25 mouse cellular contexts compared by ENCODE assay signal in genomic region chr7:79602006-79602405, GRCm38 (mm10). TPM values are rescaled to one million over a fixed set of nuclear protein-coding genes. Genes with fewer than 3 reads are reported as not detected.
DNase-seq lines count a peak whose midpoint lies in the region; ATAC-seq and TF ChIP-seq lines count a peak whose summit lies in the region.
"Had no signal": no experiment of that assay in that cellular context is flagged by ENCODE, and none has a peak within 500 bp of the region (broad histone marks: within the 10 kb centered on the region; RNA-seq: fewer than 3 reads in every experiment).

No protein-coding gene starts in this region.

- H3K36me3 ChIP-seq in midbrain, embryonic 11.5 days (ENCODE audit: control insufficient read depth, insufficient read depth, low read length) = no peaks in the 10 kb centered on the region
- H3K36me3 ChIP-seq in midbrain, embryonic 10.5 days = no peaks in the 10 kb centered on the region
- H3K36me3 ChIP-seq in hindbrain, embryonic 12.5 days = no peaks in the 10 kb centered on the region
- H3K36me3 ChIP-seq in heart, embryonic 12.5 days = no peaks in the 10 kb centered on the region
- H3K36me3 ChIP-seq: embryonic facial prominence, embryonic 10.5 days; embryonic facial prominence, embryonic 12.5 days; forebrain, embryonic 15.5 days had no signal

- no peak overlapping the region for H3K27ac ChIP-seq in midbrain, embryonic 11.5 days (ENCODE audit: low read depth, low read length)
- H3K27ac ChIP-seq in midbrain, embryonic 10.5 days (replicated peaks) = no peak overlapping the region
- H3K27ac ChIP-seq in bone marrow, adult 2 months (ENCODE audit: control insufficient read depth, insufficient read depth, low read depth, low read length, poor library complexity) = peak overlapping the region; percentile 27
- no peak overlapping the region for H3K27ac ChIP-seq in hindbrain, embryonic 12.5 days
- no peak overlapping the region for H3K27ac ChIP-seq in heart, embryonic 12.5 days (ENCODE audit: poor library complexity, severe bottlenecking)
- H3K27ac ChIP-seq: embryonic facial prominence, embryonic 10.5 days; embryonic facial prominence, embryonic 12.5 days; forebrain, embryonic 13.5 days; forebrain, embryonic 15.5 days had no signal

- TF ChIP-seq POLR2A in bone marrow, adult 2 months (IDR thresholded peaks at IDR 0.05; ENCODE audit: borderline replicate concordance, control insufficient read depth, low read depth, low read length) = no peak

- intact Hi-C loops in left cerebral cortex, postnatal 36 days (cut with DNase I) = no loop called here

- DNase-seq in midbrain, embryonic 11.5 days (ENCODE audit: low spot score, missing footprints) = peak; percentile 78
- no peak for DNase-seq in midbrain, embryonic 10.5 days (ENCODE audit: low spot score)
- DNase-seq in left cerebral cortex, postnatal 36 days (ENCODE audit: low spot score in 2 of 2) = no peak
- DNase-seq: adrenal gland, adult 8-10 months; adrenal gland, postnatal 14 days; adrenal gland, postnatal 36 days; cerebellum, adult 11 months; cerebellum, adult 18-20 months; cerebellum, adult 8-10 months; cerebellum, adult 9-11 months; cerebellum, postnatal 14 days; cerebellum, postnatal 36 days; forebrain, postnatal 0 days had no signal

- H3K4me1 ChIP-seq in midbrain, embryonic 11.5 days (ENCODE audit: control insufficient read depth, insufficient read depth, low read length) = no peaks in the 10 kb centered on the region
- peaks cover 8% of the 10 kb centered on the region for H3K4me1 ChIP-seq in midbrain, embryonic 10.5 days
- H3K4me1 ChIP-seq in bone marrow, adult 2 months (ENCODE audit: control insufficient read depth, insufficient read depth, low read length) = no peaks in the 10 kb centered on the region; the same call in 1 of the 2 replicates
- peaks cover 6% of the 10 kb centered on the region; the same call in 1 of the 2 replicates for H3K4me1 ChIP-seq in hindbrain, embryonic 12.5 days
- no peaks in the 10 kb centered on the region for H3K4me1 ChIP-seq in heart, embryonic 12.5 days (replicated peaks)
- H3K4me1 ChIP-seq: embryonic facial prominence, embryonic 12.5 days had no signal

- no peaks in the 10 kb centered on the region for H3K9me3 ChIP-seq in midbrain, embryonic 11.5 days (ENCODE audit: control insufficient read depth, low read length)
- no peaks in the 10 kb centered on the region for H3K9me3 ChIP-seq in midbrain, embryonic 10.5 days (replicated peaks)
- no peaks in the 10 kb centered on the region for H3K9me3 ChIP-seq in hindbrain, embryonic 12.5 days (replicated peaks)
- no peaks in the 10 kb centered on the region for H3K9me3 ChIP-seq in heart, embryonic 12.5 days (replicated peaks)
- H3K9me3 ChIP-seq: embryonic facial prominence, embryonic 10.5 days; embryonic facial prominence, embryonic 12.5 days; forebrain, embryonic 13.5 days; forebrain, embryonic 15.5 days had no signal

- no peak overlapping the region for H3K9ac ChIP-seq in midbrain, embryonic 11.5 days (ENCODE audit: low read length)
- H3K9ac ChIP-seq in hindbrain, embryonic 12.5 days = no peak overlapping the region
- no peak overlapping the region for H3K9ac ChIP-seq in heart, embryonic 12.5 days
- H3K9ac ChIP-seq: embryonic facial prominence, embryonic 12.5 days; forebrain, embryonic 13.5 days; forebrain, embryonic 15.5 days; forebrain, postnatal 0 days had no signal

- no peak overlapping the region for H3K4me2 ChIP-seq in midbrain, embryonic 11.5 days
- no peak overlapping the region for H3K4me2 ChIP-seq in hindbrain, embryonic 12.5 days (replicated peaks)
- H3K4me2 ChIP-seq in heart, embryonic 12.5 days = no peak overlapping the region
- H3K4me2 ChIP-seq: embryonic facial prominence, embryonic 12.5 days; forebrain, embryonic 13.5 days; forebrain, embryonic 15.5 days had no signal

- TF ChIP-seq CTCF in bone marrow, adult 2 months (IDR thresholded peaks at IDR 0.05; ENCODE audit: control insufficient read depth, insufficient read depth, low read length) = no peak

- 71% methylated on average over 8 of the region's 8 CpGs for WGBS in midbrain, embryonic 11.5 days
- 72% methylated on average over 8 of the region's 8 CpGs for WGBS in midbrain, embryonic 10.5 days
- WGBS in bone marrow, adult 2 months = 14% methylated on average over 8 of the region's 8 CpGs
- 72% methylated on average over 8 of the region's 8 CpGs for WGBS in hindbrain, embryonic 12.5 days
- WGBS in heart, embryonic 12.5 days = 49% methylated on average over 8 of the region's 8 CpGs

- H3K4me3 ChIP-seq in midbrain, embryonic 11.5 days (ENCODE audit: low read depth, low read length) = no peak overlapping the region
- H3K4me3 ChIP-seq in midbrain, embryonic 10.5 days = no peak overlapping the region
- H3K4me3 ChIP-seq in bone marrow, adult 2 months (replicated peaks; ENCODE audit: control insufficient read depth, low read depth, low read length) = no peak overlapping the region
- H3K4me3 ChIP-seq in hindbrain, embryonic 12.5 days = no peak overlapping the region
- no peak overlapping the region for H3K4me3 ChIP-seq in heart, embryonic 12.5 days
- H3K4me3 ChIP-seq: embryonic facial prominence, embryonic 10.5 days; embryonic facial prominence, embryonic 12.5 days; forebrain, embryonic 13.5 days; forebrain, embryonic 15.5 days had no signal

- no peak for ATAC-seq in midbrain, embryonic 11.5 days (ENCODE audit: low FRiP score)
- peak; percentile 87 for ATAC-seq in granulocyte monocyte progenitor cell, adult 5-6 weeks (replicated peaks; ENCODE audit: poor library complexity, severe bottlenecking)
- peak; percentile 81 for ATAC-seq in megakaryocyte progenitor cell, adult 5-6 weeks (replicated peaks; ENCODE audit: poor library complexity)
- no peak for ATAC-seq in hindbrain, embryonic 12.5 days (ENCODE audit: low FRiP score)
- ATAC-seq in heart, embryonic 12.5 days (ENCODE audit: insufficient number of reproducible peaks, low FRiP score) = no peak
- ATAC-seq: forebrain, embryonic 13.5 days; forebrain, embryonic 15.5 days; forebrain, postnatal 0 days; Patski had no signal

- peaks cover 6% of the 10 kb centered on the region for H3K27me3 ChIP-seq in midbrain, embryonic 11.5 days (ENCODE audit: control insufficient read depth, insufficient read depth, low read length)
- H3K27me3 ChIP-seq in midbrain, embryonic 10.5 days (ENCODE audit: low read depth, poor library complexity, severe bottlenecking) = peaks cover 99% of the 10 kb centered on the region
- peaks cover 81% of the 10 kb centered on the region for H3K27me3 ChIP-seq in hindbrain, embryonic 12.5 days
- peaks cover 98% of the 10 kb centered on the region for H3K27me3 ChIP-seq in heart, embryonic 12.5 days (replicated peaks)
- H3K27me3 ChIP-seq: forebrain, embryonic 13.5 days; forebrain, embryonic 15.5 days had no signal

RNA-seq across cellular contexts. Expression of gene Rhcg, which starts 15.5 kb away (rescaled TPM):
- 0.41 and 0.75 TPM in 2 replicates for polyA plus RNA-seq in midbrain, embryonic 11.5 days (2014; fragmentation: Nextera tagmentation; extraction: Ambion mirVana)
- 0.55 and 0.81 TPM in 2 replicates for polyA plus RNA-seq in midbrain, embryonic 10.5 days (2016; fragmentation: Nextera tagmentation; extraction: Ambion mirVana)
- not detected in 2 replicates for polyA plus RNA-seq in bone marrow, adult 2 months (2011; ENCODE audit: insufficient read depth, insufficient read length, low replicate concordance, missing spikeins)
- total RNA-seq in granulocyte monocyte progenitor cell, adult 5-6 weeks (2014; fragmentation: Nextera tagmentation) = 1.2 TPM in 1 of 2 replicates, not detected in the other
- 0.13 and 0.21 TPM in 2 replicates for total RNA-seq in granulocyte monocyte progenitor cell, adult 5-6 weeks (2017)
- 0.29 and 1.9 TPM in 2 replicates for total RNA-seq in megakaryocyte progenitor cell, adult 5-6 weeks (2015)
- 0.17 and 2.0 TPM in 2 replicates for total RNA-seq in megakaryocyte progenitor cell, adult 5-6 weeks (2017)
- 1 to 10 TPM in 1 of 2 experiments, under 1 TPM in 1; 0.82 to 1.4 TPM for total RNA-seq in left cerebral cortex, postnatal 36 days (2021)
- 1.4 and 2.3 TPM in 2 replicates for polyA plus RNA-seq in hindbrain, embryonic 12.5 days (2016; fragmentation: Nextera tagmentation; extraction: Ambion mirVana)
- polyA plus RNA-seq in heart, embryonic 12.5 days (2016; fragmentation: Nextera tagmentation; extraction: Ambion mirVana) = 0.14 TPM in 1 of 2 replicates, not detected in the other
- total RNA-seq: MEL had no signal
- polyA plus RNA-seq: C2C12 had no signal

RNA-seq across cellular contexts. Expression of gene Ticrr, which starts 58.0 kb away (rescaled TPM):
- 14.8 and 16.0 TPM in 2 replicates for polyA plus RNA-seq in midbrain, embryonic 11.5 days (2014; fragmentation: Nextera tagmentation; extraction: Ambion mirVana)
- polyA plus RNA-seq in midbrain, embryonic 10.5 days (2016; fragmentation: Nextera tagmentation; extraction: Ambion mirVana) = 14.4 and 15.4 TPM in 2 replicates
- polyA plus RNA-seq in bone marrow, adult 2 months (2011; ENCODE audit: insufficient read depth, insufficient read length, low replicate concordance, missing spikeins) = 6.0 and 13.8 TPM in 2 replicates
- total RNA-seq in granulocyte monocyte progenitor cell, adult 5-6 weeks (2014; fragmentation: Nextera tagmentation) = 26.5 and 36.5 TPM in 2 replicates
- 14.0 and 14.3 TPM in 2 replicates for total RNA-seq in granulocyte monocyte progenitor cell, adult 5-6 weeks (2017)
- total RNA-seq in megakaryocyte progenitor cell, adult 5-6 weeks (2015) = 32.2 and 41.3 TPM in 2 replicates
- total RNA-seq in megakaryocyte progenitor cell, adult 5-6 weeks (2017) = 16.9 and 19.4 TPM in 2 replicates
- total RNA-seq in left cerebral cortex, postnatal 36 days (2021) = under 1 TPM; 0.17 to 0.20 TPM
- polyA plus RNA-seq in hindbrain, embryonic 12.5 days (2016; fragmentation: Nextera tagmentation; extraction: Ambion mirVana) = 8.9 and 9.2 TPM in 2 replicates
- 7.7 and 8.5 TPM in 2 replicates for polyA plus RNA-seq in heart, embryonic 12.5 days (2016; fragmentation: Nextera tagmentation; extraction: Ambion mirVana)

Comparison
In these comparisons a context has a peak if more than half of its experiments do, and no peak if none do; other contexts are left out.
1. ATAC-seq: peak in granulocyte monocyte progenitor cell, adult 5-6 weeks (single experiment) and megakaryocyte progenitor cell, adult 5-6 weeks (single experiment); none in midbrain, embryonic 11.5 days (single experiment), hindbrain, embryonic 12.5 days (single experiment) and heart, embryonic 12.5 days (single experiment).